Mouse (Mus musculus): Measurements from ENCODE around the gene Atp5l. TPM values are rescaled to one million over a fixed set of nuclear protein-coding genes. Genes with fewer than 3 reads are reported as not detected.
A peak's percentile ranks its signal among the peaks of the same experiment; 100 is the strongest.

Atp5l gene
- polyA plus RNA-seq, 1 experiment, result 79.4 TPM

DNA sequence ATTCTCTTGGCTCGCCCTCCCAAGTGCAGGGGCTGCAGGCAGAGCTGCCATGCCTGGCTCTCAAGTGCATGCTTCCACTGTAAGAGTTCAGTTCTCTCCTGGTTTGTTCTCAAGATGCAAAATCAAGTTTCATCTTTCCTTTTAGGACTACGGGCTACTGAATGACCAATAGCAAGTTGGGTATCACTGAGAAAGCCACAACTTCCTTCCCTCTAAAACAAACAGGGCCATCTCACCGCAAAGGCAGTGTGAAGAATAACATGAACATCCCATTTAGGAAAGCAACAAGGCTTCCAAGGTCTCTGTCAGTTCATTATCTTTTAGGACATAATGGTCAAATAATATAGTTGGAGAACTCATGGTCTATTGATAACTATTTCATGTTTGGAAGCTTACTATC, 52.9 kb downstream of the Atp5l start:
- H3K36me3 ChIP-seq (ENCODE audit: control insufficient read depth, insufficient read depth, low read length), result peaks cover 4% of the 10 kb centered on the region; the same call in 1 of the 2 replicates
- 0 out of 2 replicates have a peak overlapping the region, but pooled peaks have one; percentile 18 for H3K27ac ChIP-seq (ENCODE audit: insufficient read depth, low read length)
- H3K27me3 ChIP-seq (ENCODE audit: control insufficient read depth, insufficient read depth, low read length), result no peaks in the 10 kb centered on the region
- TF ChIP-seq POLR2A (IDR thresholded peaks at IDR 0.05; ENCODE audit: low read depth, low read length) (no peak), CTCF (IDR thresholded peaks at IDR 0.05; ENCODE audit: extremely low read depth, insufficient read depth, insufficient read length, insufficient replicate concordance) (no peak)
- no peak overlapping the region for H3K4me3 ChIP-seq (ENCODE audit: extremely low read depth, insufficient read depth, insufficient read length)
- H3K4me1 ChIP-seq (ENCODE audit: control insufficient read depth, insufficient read depth, insufficient read length), result peaks cover 34% of the 10 kb centered on the region
- 29% methylated on average over 3 of the region's 3 CpGs for WGBS
- DNase-seq (ENCODE audit: low read depth in 1 of 2, low spot score in 2 of 2), result no peak

DNA sequence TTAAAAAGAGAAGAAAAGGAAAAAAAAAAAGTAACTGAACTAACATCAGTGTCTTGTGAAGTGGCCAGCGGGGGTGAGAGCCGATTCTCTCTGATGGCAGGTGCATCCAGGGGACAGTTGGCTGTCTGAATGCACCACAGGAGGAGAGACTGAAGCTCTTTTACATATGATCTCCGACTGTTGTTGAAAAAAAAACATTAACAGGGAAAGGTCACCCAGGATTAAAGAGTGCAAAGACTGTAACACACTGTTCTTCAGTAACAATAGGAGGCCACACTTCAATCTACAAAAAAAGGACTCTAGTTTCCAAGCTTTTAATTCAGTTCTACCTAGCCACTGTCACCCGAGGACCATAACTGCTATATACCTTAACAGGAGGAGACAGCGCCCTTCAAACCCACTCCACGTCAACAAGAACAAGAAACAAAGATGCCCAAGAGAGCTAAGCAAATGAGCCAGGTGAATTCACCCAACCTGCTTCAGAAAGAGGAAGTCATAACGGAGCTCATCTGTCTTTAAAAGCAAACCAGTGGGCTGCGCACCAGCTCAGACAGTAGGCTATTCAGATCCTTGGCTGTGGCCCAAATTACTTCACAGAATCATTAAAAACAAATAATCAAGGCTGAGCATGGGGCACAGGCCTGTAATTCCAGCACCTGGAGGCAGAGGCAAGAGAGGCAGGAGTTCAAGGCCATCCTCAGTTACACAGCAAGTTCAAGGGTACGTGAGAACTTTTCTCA, 53.9 kb downstream of the Atp5l start:
- H3K4me1 ChIP-seq (ENCODE audit: control insufficient read depth, insufficient read depth, insufficient read length), result peaks cover 34% of the 10 kb centered on the region
- peak; percentile 37 to 47 for DNase-seq (ENCODE audit: low read depth in 1 of 2, low spot score in 2 of 2)
- WGBS, result 42% methylated on average over 9 of the region's 9 CpGs
- H3K4me3 ChIP-seq (ENCODE audit: extremely low read depth, insufficient read depth, insufficient read length), result no peak overlapping the region
- no peaks in the 10 kb centered on the region for H3K27me3 ChIP-seq (ENCODE audit: control insufficient read depth, insufficient read depth, low read length)
- H3K36me3 ChIP-seq (ENCODE audit: control insufficient read depth, insufficient read depth, low read length), result peaks cover 4% of the 10 kb centered on the region; the same call in 1 of the 2 replicates
- peak overlapping the region; percentile 74 for H3K27ac ChIP-seq (ENCODE audit: insufficient read depth, low read length)
- no peak for TF ChIP-seq CTCF (IDR thresholded peaks at IDR 0.05; ENCODE audit: extremely low read depth, insufficient read depth, insufficient read length, insufficient replicate concordance)
- no peak for TF ChIP-seq POLR2A (IDR thresholded peaks at IDR 0.05; ENCODE audit: low read depth, low read length)

Other genes starting within 250 kb of the Atp5l start
- not detected in 2 replicates for gene Treh, start 247.5 kb downstream of the Atp5l start, polyA plus RNA-seq (2012; rRNA removed)
- 12.3 and 16.0 TPM in 2 replicates for gene Phldb1, start 185.5 kb downstream of the Atp5l start, polyA plus RNA-seq (2012; rRNA removed)
- 18.1 and 18.7 TPM in 2 replicates for gene Arcn1, start 152.9 kb downstream of the Atp5l start, polyA plus RNA-seq (2012; rRNA removed)
- gene Ift46, start 152.8 kb downstream of the Atp5l start, polyA plus RNA-seq (2012; rRNA removed), result 14.6 and 22.1 TPM in 2 replicates
- 0.72 and 0.74 TPM in 2 replicates for gene Tmem25, start 121.4 kb downstream of the Atp5l start, polyA plus RNA-seq (2012; rRNA removed)
- gene Ttc36, start 117.7 kb downstream of the Atp5l start, polyA plus RNA-seq (2012; rRNA removed), result 1.9 and 2.2 TPM in 2 replicates
- gene Kmt2a, start 39.4 kb downstream of the Atp5l start, polyA plus RNA-seq (2012; rRNA removed), result 36.8 and 38.4 TPM in 2 replicates
- 6.5 and 9.5 TPM in 2 replicates for gene Ube4a, start 44.9 kb upstream of the Atp5l start, polyA plus RNA-seq (2012; rRNA removed)
- 12.8 and 14.5 TPM in 2 replicates for gene Cd3g, start 59.7 kb upstream of the Atp5l start, polyA plus RNA-seq (2012; rRNA removed)
- gene Cd3d, start 61.0 kb upstream of the Atp5l start, polyA plus RNA-seq (2012; rRNA removed), result 19.6 and 24.0 TPM in 2 replicates
- gene Cd3e, start 88.9 kb upstream of the Atp5l start, polyA plus RNA-seq (2012; rRNA removed), result 42.8 and 44.8 TPM in 2 replicates
- gene Mpzl2, start 119.1 kb upstream of the Atp5l start, polyA plus RNA-seq (2012; rRNA removed), result 0.49 TPM in 2 replicates
- 1.7 and 2.2 TPM in 2 replicates for gene Mpzl3, start 134.4 kb upstream of the Atp5l start, polyA plus RNA-seq (2012; rRNA removed)
- gene Jaml, start 158.4 kb upstream of the Atp5l start, polyA plus RNA-seq (2012; rRNA removed), result 2.4 and 2.8 TPM in 2 replicates
- gene Scn2b, start 197.0 kb upstream of the Atp5l start, polyA plus RNA-seq (2012; rRNA removed), result 0.97 and 1.8 TPM in 2 replicates
- 0.47 and 0.91 TPM in 2 replicates for gene Scn4b, start 217.7 kb upstream of the Atp5l start, polyA plus RNA-seq (2012; rRNA removed)

All from spleen, adult 2 months (tissue).